In genomic region chr9:57553119-57553518, GRCm38 (mm10) we compare ENCODE assay signal across 11 mouse cellular contexts. TPM values are rescaled to one million over a fixed set of nuclear protein-coding genes. Genes with fewer than 3 reads are reported as not detected.
DNase-seq lines count a peak whose midpoint lies in the region; ATAC-seq and TF ChIP-seq lines count a peak whose summit lies in the region.
"Had no signal": no experiment of that assay in that cellular context is flagged by ENCODE, and none has a peak within 500 bp of the region (broad histone marks: within the 10 kb centered on the region; RNA-seq: fewer than 3 reads in every experiment).

No protein-coding gene starts in this region.

- H3K36me3 ChIP-seq in heart, embryonic 14.5 days (ENCODE audit: control insufficient read depth, insufficient read depth, low read length), result peaks cover 19% of the 10 kb centered on the region
- H3K36me3 ChIP-seq in heart, embryonic 11.5 days (ENCODE audit: control insufficient read depth, insufficient read depth, low read length), result 0 out of 2 replicates have a peak, but pooled peaks cover 3% of the 10 kb centered on the region
- H3K36me3 ChIP-seq in midbrain, embryonic 10.5 days, result peaks cover 27% of the 10 kb centered on the region
- H3K36me3 ChIP-seq in midbrain, embryonic 14.5 days (ENCODE audit: control insufficient read depth, insufficient read depth, low read length), result peaks cover 27% of the 10 kb centered on the region
- peaks cover 14% of the 10 kb centered on the region; the same call in 1 of the 2 replicates for H3K36me3 ChIP-seq in intestine, postnatal 0 days (ENCODE audit: control insufficient read depth, insufficient read depth)
- H3K36me3 ChIP-seq in macrophage (ENCODE audit: inconsistent target), result peaks cover 25% of the 10 kb centered on the region

- H3K9me3 ChIP-seq in heart, embryonic 14.5 days (ENCODE audit: control insufficient read depth, low read length), result no peaks in the 10 kb centered on the region
- no peaks in the 10 kb centered on the region for H3K9me3 ChIP-seq in heart, embryonic 11.5 days (replicated peaks; ENCODE audit: control insufficient read depth, low read length)
- H3K9me3 ChIP-seq in midbrain, embryonic 10.5 days (replicated peaks), result no peaks in the 10 kb centered on the region
- no peaks in the 10 kb centered on the region for H3K9me3 ChIP-seq in midbrain, embryonic 14.5 days (ENCODE audit: control insufficient read depth, low read length)
- H3K9me3 ChIP-seq in intestine, postnatal 0 days (ENCODE audit: control insufficient read depth), result no peaks in the 10 kb centered on the region
- H3K9me3 ChIP-seq: heart, embryonic 15.5 days had no signal

- no peak overlapping the region for H3K4me3 ChIP-seq in heart, embryonic 14.5 days (ENCODE audit: control insufficient read depth in 1 of 2, insufficient read depth in 1 of 2, low read depth in 1 of 2, low read length in 2 of 2)
- no peak overlapping the region for H3K4me3 ChIP-seq in heart, embryonic 11.5 days (ENCODE audit: low read depth, low read length)
- H3K4me3 ChIP-seq in midbrain, embryonic 10.5 days, result peak overlapping the region; percentile 69; the same call in 1 of the 2 replicates
- no peak overlapping the region for H3K4me3 ChIP-seq in midbrain, embryonic 14.5 days (replicated peaks; ENCODE audit: low read depth, low read length)
- H3K4me3 ChIP-seq in intestine, postnatal 0 days (ENCODE audit: low read depth, low read length), result no peak overlapping the region
- no peak overlapping the region for H3K4me3 ChIP-seq in macrophage (ENCODE audit: inconsistent target)

- H3K27me3 ChIP-seq in heart, embryonic 14.5 days (ENCODE audit: control insufficient read depth, insufficient read depth, low read length), result no peaks in the 10 kb centered on the region
- no peaks in the 10 kb centered on the region for H3K27me3 ChIP-seq in heart, embryonic 11.5 days (ENCODE audit: control insufficient read depth, insufficient read depth, low read length)
- H3K27me3 ChIP-seq in midbrain, embryonic 10.5 days (ENCODE audit: low read depth, poor library complexity, severe bottlenecking), result no peaks in the 10 kb centered on the region
- H3K27me3 ChIP-seq in midbrain, embryonic 14.5 days (ENCODE audit: control insufficient read depth, insufficient read depth, low read length), result no peaks in the 10 kb centered on the region
- H3K27me3 ChIP-seq in intestine, postnatal 0 days (replicated peaks; ENCODE audit: control insufficient read depth, insufficient read depth, low read length), result no peaks in the 10 kb centered on the region
- H3K27me3 ChIP-seq: heart, embryonic 15.5 days had no signal

- H3K27ac ChIP-seq in heart, embryonic 14.5 days (replicated peaks in 1 of 2; ENCODE audit: control insufficient read depth in 1 of 2, insufficient read depth in 1 of 2, low read depth in 2 of 2, low read length in 2 of 2), result no peak overlapping the region
- no peak overlapping the region for H3K27ac ChIP-seq in heart, embryonic 11.5 days (ENCODE audit: low read depth, low read length)
- no peak overlapping the region for H3K27ac ChIP-seq in midbrain, embryonic 10.5 days (replicated peaks)
- no peak overlapping the region for H3K27ac ChIP-seq in midbrain, embryonic 14.5 days (replicated peaks; ENCODE audit: low read depth, low read length)
- no peak overlapping the region for H3K27ac ChIP-seq in intestine, postnatal 0 days (ENCODE audit: low read depth, low read length)
- H3K27ac ChIP-seq in macrophage, result peak overlapping the region; percentile 7; the same call in 1 of the 2 replicates

- peak overlapping the region; percentile 16; the same call in 1 of the 2 replicates for H3K4me2 ChIP-seq in heart, embryonic 14.5 days (ENCODE audit: low read length)
- no peak overlapping the region for H3K4me2 ChIP-seq in heart, embryonic 11.5 days
- H3K4me2 ChIP-seq in midbrain, embryonic 14.5 days (ENCODE audit: low read length), result no peak overlapping the region
- peak overlapping the region; percentile 73 for H3K4me2 ChIP-seq in intestine, postnatal 0 days (replicated peaks; ENCODE audit: low read depth)

- no peak for DNase-seq in midbrain, embryonic 10.5 days (ENCODE audit: low spot score)
- DNase-seq in midbrain, embryonic 14.5 days, result no peak
- DNase-seq in thymus, postnatal 10 days (ENCODE audit: low spot score in 2 of 2), result no peak

- ATAC-seq in heart, embryonic 14.5 days (ENCODE audit: insufficient number of reproducible peaks, insufficient read depth, low FRiP score, low read depth), result no peak
- ATAC-seq in heart, embryonic 11.5 days (replicated peaks; ENCODE audit: insufficient number of reproducible peaks, low FRiP score, low TSS enrichment), result no peak
- ATAC-seq in midbrain, embryonic 14.5 days (ENCODE audit: low FRiP score, low TSS enrichment), result no peak
- ATAC-seq in intestine, postnatal 0 days, result no peak
- ATAC-seq in erythroblast, adult 5-6 weeks (replicated peaks; ENCODE audit: low FRiP score, poor library complexity, severe bottlenecking), result no peak
- ATAC-seq: activated CD4-positive, CD25-positive, alpha-beta regulatory T cell, adult 4 months; CD4-positive, CD25-positive, alpha-beta regulatory T cell, adult 4 months had no signal

- no peak overlapping the region for H3K9ac ChIP-seq in heart, embryonic 14.5 days (ENCODE audit: low read length)
- no peak overlapping the region for H3K9ac ChIP-seq in heart, embryonic 11.5 days (ENCODE audit: low read depth, low read length)
- no peak overlapping the region for H3K9ac ChIP-seq in midbrain, embryonic 14.5 days (replicated peaks; ENCODE audit: low read length)
- no peak overlapping the region for H3K9ac ChIP-seq in intestine, postnatal 0 days (ENCODE audit: low read depth, low read length)

- peaks cover 17 to 29% of the 10 kb centered on the region in 2 experiments for H3K4me1 ChIP-seq in heart, embryonic 14.5 days (ENCODE audit: control insufficient read depth in 2 of 2, insufficient read depth in 2 of 2, low read length in 2 of 2)
- H3K4me1 ChIP-seq in heart, embryonic 11.5 days (ENCODE audit: control insufficient read depth, insufficient read depth, low read length), result peaks cover 14% of the 10 kb centered on the region
- peaks cover 32% of the 10 kb centered on the region for H3K4me1 ChIP-seq in midbrain, embryonic 10.5 days
- H3K4me1 ChIP-seq in midbrain, embryonic 14.5 days (ENCODE audit: control insufficient read depth, insufficient read depth, low read length), result peaks cover 6% of the 10 kb centered on the region; the same call in 1 of the 2 replicates
- H3K4me1 ChIP-seq in intestine, postnatal 0 days (replicated peaks; ENCODE audit: control insufficient read depth, insufficient read depth, low read length), result peaks cover 2% of the 10 kb centered on the region; the same call in 1 of the 2 replicates

- no peak for TF ChIP-seq CTCF in intestine, postnatal 0 days (IDR thresholded peaks at IDR 0.05; ENCODE audit: low read depth)

- H3K79me2 ChIP-seq in macrophage (ENCODE audit: inconsistent target), result peaks cover 9% of the 10 kb centered on the region; the same call in 1 of the 2 replicates

- 68% methylated on average over 11 of the region's 11 CpGs for WGBS in heart, embryonic 14.5 days
- WGBS in heart, embryonic 11.5 days (ENCODE audit: insufficient replicate concordance), result 69% methylated on average over 11 of the region's 11 CpGs
- WGBS in midbrain, embryonic 10.5 days, result 72% methylated on average over 11 of the region's 11 CpGs
- 65% methylated on average over 11 of the region's 11 CpGs for WGBS in midbrain, embryonic 14.5 days
- 62% methylated on average over 11 of the region's 11 CpGs for WGBS in intestine, postnatal 0 days
- WGBS in macrophage (ENCODE audit: missing documents), result 89% methylated on average over 11 of the region's 11 CpGs

RNA-seq across cellular contexts. Expression of gene Mpi, which starts 0.6 kb away (rescaled TPM):
- 69.2 and 74.3 TPM in 2 replicates for polyA plus RNA-seq in heart, embryonic 14.5 days (2014; fragmentation: Nextera tagmentation; extraction: Ambion mirVana)
- 67.5 and 76.1 TPM in 2 replicates for polyA plus RNA-seq in heart, embryonic 11.5 days (2014; fragmentation: Nextera tagmentation; extraction: Ambion mirVana)
- 64.7 and 74.4 TPM in 2 replicates for polyA plus RNA-seq in midbrain, embryonic 10.5 days (2016; fragmentation: Nextera tagmentation; extraction: Ambion mirVana)
- polyA plus RNA-seq in midbrain, embryonic 14.5 days (2014; fragmentation: Nextera tagmentation; extraction: Ambion mirVana), result 53.5 and 56.5 TPM in 2 replicates
- 22.8 and 27.5 TPM in 2 replicates for polyA plus RNA-seq in intestine, postnatal 0 days (2015; fragmentation: Nextera tagmentation; extraction: Ambion mirVana)
- total RNA-seq in macrophage (2018; cell fraction: chromatin; rRNA removed), result 100 to 1,000 TPM in 1 of 26 experiments, 10 to 100 TPM in 20, 1 to 10 TPM in 5; 4.2 to 108 (median 38.6) TPM
- 10 to 100 TPM; 11.2 to 33.5 (median 18.7) TPM for total RNA-seq in macrophage (2018; cell fraction: cytosol; rRNA removed)
- 10 to 100 TPM in 24 of 26 experiments, 1 to 10 TPM in 2; 6.2 to 65.3 (median 32.2) TPM for total RNA-seq in macrophage (2018; cell fraction: nucleus; rRNA removed)
- polyA plus RNA-seq in macrophage (2018), result 16.5 to 25.5 TPM (median 20.0 TPM) in 3 replicates
- total RNA-seq in erythroblast, adult 5-6 weeks (2015; ENCODE audit: low replicate concordance), result 2.7 and 12.9 TPM in 2 replicates
- 2.8 and 5.9 TPM in 2 replicates for total RNA-seq in erythroblast, adult 5-6 weeks (2017; ENCODE audit: low replicate concordance)

RNA-seq across cellular contexts. Expression of gene Scamp2, which starts 7.6 kb away (rescaled TPM):
- 56.5 and 58.7 TPM in 2 replicates for polyA plus RNA-seq in heart, embryonic 14.5 days (2014; fragmentation: Nextera tagmentation; extraction: Ambion mirVana)
- 53.3 and 54.9 TPM in 2 replicates for polyA plus RNA-seq in heart, embryonic 11.5 days (2014; fragmentation: Nextera tagmentation; extraction: Ambion mirVana)
- polyA plus RNA-seq in midbrain, embryonic 10.5 days (2016; fragmentation: Nextera tagmentation; extraction: Ambion mirVana), result 52.4 and 58.9 TPM in 2 replicates
- polyA plus RNA-seq in midbrain, embryonic 14.5 days (2014; fragmentation: Nextera tagmentation; extraction: Ambion mirVana), result 48.2 TPM in 2 replicates
- 90.2 and 92.3 TPM in 2 replicates for polyA plus RNA-seq in intestine, postnatal 0 days (2015; fragmentation: Nextera tagmentation; extraction: Ambion mirVana)
- 100 to 1,000 TPM in 12 of 26 experiments, 10 to 100 TPM in 14; 36.1 to 197 (median 92.2) TPM for total RNA-seq in macrophage (2018; cell fraction: chromatin; rRNA removed)
- 100 to 1,000 TPM; 134 to 249 (median 184) TPM for total RNA-seq in macrophage (2018; cell fraction: cytosol; rRNA removed)
- 100 to 1,000 TPM in 23 of 26 experiments, 10 to 100 TPM in 3; 90.1 to 273 (median 166) TPM for total RNA-seq in macrophage (2018; cell fraction: nucleus; rRNA removed)
- polyA plus RNA-seq in macrophage (2018), result 90.8 to 189 TPM (median 140 TPM) in 3 replicates
- 25.4 and 27.0 TPM in 2 replicates for total RNA-seq in erythroblast, adult 5-6 weeks (2015; ENCODE audit: low replicate concordance)
- 13.1 and 13.7 TPM in 2 replicates for total RNA-seq in erythroblast, adult 5-6 weeks (2017; ENCODE audit: low replicate concordance)

RNA-seq across cellular contexts. Expression of gene Fam219b, which starts 15.8 kb away (rescaled TPM):
- polyA plus RNA-seq in heart, embryonic 14.5 days (2014; fragmentation: Nextera tagmentation; extraction: Ambion mirVana), result 11.1 and 13.3 TPM in 2 replicates
- 12.1 and 12.6 TPM in 2 replicates for polyA plus RNA-seq in heart, embryonic 11.5 days (2014; fragmentation: Nextera tagmentation; extraction: Ambion mirVana)
- polyA plus RNA-seq in midbrain, embryonic 10.5 days (2016; fragmentation: Nextera tagmentation; extraction: Ambion mirVana), result 16.8 and 19.4 TPM in 2 replicates
- 23.8 and 24.1 TPM in 2 replicates for polyA plus RNA-seq in midbrain, embryonic 14.5 days (2014; fragmentation: Nextera tagmentation; extraction: Ambion mirVana)
- 6.9 and 7.8 TPM in 2 replicates for polyA plus RNA-seq in intestine, postnatal 0 days (2015; fragmentation: Nextera tagmentation; extraction: Ambion mirVana)
- total RNA-seq in macrophage (2018; cell fraction: chromatin; rRNA removed), result 10 to 100 TPM in 15 of 26 experiments, 1 to 10 TPM in 11; 3.6 to 67.2 (median 11.0) TPM
- total RNA-seq in macrophage (2018; cell fraction: cytosol; rRNA removed), result 10 to 100 TPM in 17 of 26 experiments, 1 to 10 TPM in 9; 5.3 to 20.2 (median 14.4) TPM
- total RNA-seq in macrophage (2018; cell fraction: nucleus; rRNA removed), result 10 to 100 TPM in 15 of 26 experiments, 1 to 10 TPM in 11; 3.8 to 42.8 (median 12.3) TPM
- polyA plus RNA-seq in macrophage (2018), result 11.2 to 20.8 TPM (median 15.2 TPM) in 3 replicates
- 0.19 and 0.42 TPM in 2 replicates for total RNA-seq in erythroblast, adult 5-6 weeks (2015; ENCODE audit: low replicate concordance)
- 4.2 and 4.7 TPM in 2 replicates for total RNA-seq in erythroblast, adult 5-6 weeks (2017; ENCODE audit: low replicate concordance)

RNA-seq across cellular contexts. Expression of gene Cox5a, which starts 32.0 kb away (rescaled TPM):
- polyA plus RNA-seq in heart, embryonic 14.5 days (2014; fragmentation: Nextera tagmentation; extraction: Ambion mirVana), result 1,689 and 1,756 TPM in 2 replicates
- polyA plus RNA-seq in heart, embryonic 11.5 days (2014; fragmentation: Nextera tagmentation; extraction: Ambion mirVana), result 1,178 and 1,213 TPM in 2 replicates
- polyA plus RNA-seq in midbrain, embryonic 10.5 days (2016; fragmentation: Nextera tagmentation; extraction: Ambion mirVana), result 705 and 737 TPM in 2 replicates
- polyA plus RNA-seq in midbrain, embryonic 14.5 days (2014; fragmentation: Nextera tagmentation; extraction: Ambion mirVana), result 832 and 924 TPM in 2 replicates
- polyA plus RNA-seq in intestine, postnatal 0 days (2015; fragmentation: Nextera tagmentation; extraction: Ambion mirVana), result 1,449 and 1,523 TPM in 2 replicates
- total RNA-seq in macrophage (2018; cell fraction: chromatin; rRNA removed), result 100 to 1,000 TPM in 1 of 26 experiments, 10 to 100 TPM in 25; 39.5 to 113 (median 62.9) TPM
- total RNA-seq in macrophage (2018; cell fraction: cytosol; rRNA removed), result 100 to 1,000 TPM; 214 to 682 (median 384) TPM
- total RNA-seq in macrophage (2018; cell fraction: nucleus; rRNA removed), result 100 to 1,000 TPM in 14 of 26 experiments, 10 to 100 TPM in 12; 58.3 to 250 (median 112) TPM
- polyA plus RNA-seq in macrophage (2018), result 93.1 to 404 TPM (median 403 TPM) in 3 replicates
- total RNA-seq in erythroblast, adult 5-6 weeks (2015; ENCODE audit: low replicate concordance), result 134 and 146 TPM in 2 replicates
- 23.7 and 45.9 TPM in 2 replicates for total RNA-seq in erythroblast, adult 5-6 weeks (2017; ENCODE audit: low replicate concordance)

RNA-seq across cellular contexts. Expression of gene Ulk3, which starts 36.1 kb away (rescaled TPM):
- 10.9 and 15.0 TPM in 2 replicates for polyA plus RNA-seq in heart, embryonic 14.5 days (2014; fragmentation: Nextera tagmentation; extraction: Ambion mirVana)
- 10.0 and 12.4 TPM in 2 replicates for polyA plus RNA-seq in heart, embryonic 11.5 days (2014; fragmentation: Nextera tagmentation; extraction: Ambion mirVana)
- polyA plus RNA-seq in midbrain, embryonic 10.5 days (2016; fragmentation: Nextera tagmentation; extraction: Ambion mirVana), result 14.5 and 18.8 TPM in 2 replicates
- 12.5 and 20.4 TPM in 2 replicates for polyA plus RNA-seq in midbrain, embryonic 14.5 days (2014; fragmentation: Nextera tagmentation; extraction: Ambion mirVana)
- 8.3 and 10.3 TPM in 2 replicates for polyA plus RNA-seq in intestine, postnatal 0 days (2015; fragmentation: Nextera tagmentation; extraction: Ambion mirVana)
- total RNA-seq in macrophage (2018; cell fraction: chromatin; rRNA removed), result 100 to 1,000 TPM in 7 of 26 experiments, 10 to 100 TPM in 19; 19.9 to 114 (median 65.5) TPM
- total RNA-seq in macrophage (2018; cell fraction: cytosol; rRNA removed), result 10 to 100 TPM in 7 of 26 experiments, 1 to 10 TPM in 19; 5.4 to 12.8 (median 8.9) TPM
- total RNA-seq in macrophage (2018; cell fraction: nucleus; rRNA removed), result 10 to 100 TPM; 10.9 to 71.5 (median 34.3) TPM
- polyA plus RNA-seq in macrophage (2018), result 6.1 to 12.5 TPM (median 6.5 TPM) in 3 replicates
- total RNA-seq in erythroblast, adult 5-6 weeks (2015; ENCODE audit: low replicate concordance), result 1.5 TPM in 1 of 2 replicates, not detected in the other
- total RNA-seq in erythroblast, adult 5-6 weeks (2017; ENCODE audit: low replicate concordance), result 0.28 TPM in 1 of 2 replicates, not detected in the other

Comparison
In these comparisons a context has a peak if more than half of its experiments do, and no peak if none do; other contexts are left out.
1. H3K4me2 ChIP-seq: peak in heart, embryonic 14.5 days (single experiment) and intestine, postnatal 0 days (single experiment); none in heart, embryonic 11.5 days (single experiment) and midbrain, embryonic 14.5 days (single experiment).